Mouse (Mus musculus) heart, embryonic 16.5 days (tissue): ENCODE measurements at regions not wholly inside any gene's neighbourhood (a gene's known extent, or its start where the extent isn't known, plus 50 kb on each side); places are given as distances from the start of the nearest gene placed in this dataset.

Experiments used
- ATAC-seq: fragments of 200-750 bp; cut with Nextera tagmentation; replicated peaks from 2 replicates; pipeline ENCODE4 v1.8.0; 2017; ENCODE audit warnings: moderate number of reproducible peaks; ENCODE audit not compliant: insufficient read depth, low FRiP score; ENCODE audit errors: extremely low read depth
- H3K27ac ChIP-seq: fragments of 300-500 bp; sonication (generic); 2 replicates; pipeline ENCODE4 v1.5.1; 2014; ENCODE audit warnings: mild to moderate bottlenecking, low read length, control low read depth, moderate library complexity
- H3K27me3 ChIP-seq: fragments of 300-500 bp; sonication (generic); 2 replicates; pipeline ENCODE4 v1.6.1; 2014; ENCODE audit warnings: low read length, mixed read lengths; ENCODE audit not compliant: control insufficient read depth, insufficient read depth
- H3K36me3 ChIP-seq: fragments of 300-500 bp; sonication (generic); 2 replicates; pipeline ENCODE4 v1.6.1; 2014; ENCODE audit not compliant: control insufficient read depth, insufficient read depth
- H3K4me1 ChIP-seq: fragments of 300-500 bp; sonication (generic); 2 replicates; pipeline ENCODE4 v1.6.1; 2014; ENCODE audit warnings: low read length, mixed read lengths; ENCODE audit not compliant: control insufficient read depth, insufficient read depth
- H3K4me2 ChIP-seq: fragments of 300-500 bp; sonication (generic); 2 replicates; pipeline ENCODE4 v1.6.1; 2014; ENCODE audit warnings: low read depth, mild to moderate bottlenecking, control low read depth, low read length
- H3K4me3 ChIP-seq: fragments of 300-500 bp; sonication (generic); 2 replicates; pipeline ENCODE4 v1.5.1; 2014; ENCODE audit warnings: mild to moderate bottlenecking, control low read depth, low read length
- H3K9ac ChIP-seq: fragments of 300-500 bp; sonication (generic); 2 replicates; pipeline ENCODE4 v1.6.1; 2014; ENCODE audit warnings: low read length, control low read depth
- H3K9me3 ChIP-seq: fragments of 300-500 bp; sonication (generic); replicated peaks from 2 replicates; pipeline ENCODE4 v1.6.1; 2016; ENCODE audit warnings: low read length; ENCODE audit not compliant: control insufficient read depth
- WGBS: fragments of 180-500 bp; shearing (Covaris S2); extraction: QIAGEN DNeasy Blood & Tissue Kit; methylation state at CpG from one replicate; pipeline ENCODE4 v1.1.7; 2014; 5-methylcytosine and 5-hydroxymethylcytosine counted together

GRCm38 (mm10) chr2:171365553-171365952, 633.9 kb downstream of the Dok5 start:
- H3K4me1 ChIP-seq: no peaks in the 10 kb centered on the region
- no peak overlapping the region for H3K4me3 ChIP-seq
- H3K27ac ChIP-seq: no peak overlapping the region
- H3K4me2 ChIP-seq: no peak overlapping the region
- H3K27me3 ChIP-seq: no peaks in the 10 kb centered on the region
- ATAC-seq: no peak
- no peak overlapping the region for H3K9ac ChIP-seq
- WGBS: 53% methylated on average over 8 of the region's 8 CpGs
- H3K36me3 ChIP-seq: no peaks in the 10 kb centered on the region
- H3K9me3 ChIP-seq: peaks cover 6% of the 10 kb centered on the region

GRCm38 (mm10) chr2:171364621-171365020, 633.0 kb downstream of the Dok5 start:
- Histone ChIP-seq H3K4me1 (no peaks in the 10 kb centered on the region), H3K4me3 (no peak overlapping the region), H3K27ac (no peak overlapping the region), H3K27me3 (no peaks in the 10 kb centered on the region), H3K9ac (no peak overlapping the region), H3K4me2 (no peak overlapping the region), H3K36me3 (no peaks in the 10 kb centered on the region), H3K9me3 (peaks cover 6% of the 10 kb centered on the region)
- 82% methylated on average over 3 of the region's 3 CpGs for WGBS
- no peak for ATAC-seq

- Histone ChIP-seq H3K36me3 (no peaks in the 10 kb centered on the region), H3K27ac (no peak overlapping the region), H3K9me3 (peaks cover 6% of the 10 kb centered on the region), H3K27me3 (no peaks in the 10 kb centered on the region), H3K4me3 (no peak overlapping the region), H3K9ac (no peak overlapping the region), H3K4me2 (no peak overlapping the region), H3K4me1 (no peaks in the 10 kb centered on the region)
- 75% methylated on average over 3 of the region's 3 CpGs for WGBS
- ATAC-seq: no peak
Observed at GRCm38 (mm10) chr2:171363381-171363780, 631.8 kb downstream of the Dok5 start.

GRCm38 (mm10) chr2:171358071-171358760, 626.6 kb downstream of the Dok5 start:
- H3K4me1 ChIP-seq: no peaks in the 10 kb centered on the region
- 69% methylated on average over 8 of the region's 8 CpGs for WGBS
- no peak overlapping the region for H3K9ac ChIP-seq
- no peak overlapping the region for H3K4me3 ChIP-seq
- H3K4me2 ChIP-seq: no peak overlapping the region
- no peaks in the 10 kb centered on the region for H3K27me3 ChIP-seq
- H3K27ac ChIP-seq: no peak overlapping the region
- ATAC-seq: no peak
- H3K9me3 ChIP-seq: peaks cover 9% of the 10 kb centered on the region; the same call in 1 of the 2 replicates
- no peaks in the 10 kb centered on the region for H3K36me3 ChIP-seq

- Histone ChIP-seq H3K4me2 (no peak overlapping the region), H3K9me3 (0 out of 2 replicates have a peak, but pooled peaks cover 3% of the 10 kb centered on the region)
- 90% methylated on average over 2 of the region's 2 CpGs for WGBS
Observed at GRCm38 (mm10) chr2:171348156-171348555, 616.5 kb downstream of the Dok5 start.

GRCm38 (mm10) chr2:171333816-171334757, 602.5 kb downstream of the Dok5 start:
- no peaks in the 10 kb centered on the region for H3K36me3 ChIP-seq
- H3K4me1 ChIP-seq: no peaks in the 10 kb centered on the region
- peaks cover 3% of the 10 kb centered on the region; the same call in 1 of the 2 replicates for H3K9me3 ChIP-seq
- H3K27ac ChIP-seq: no peak overlapping the region
- WGBS: 67% methylated on average over 14 of the region's 14 CpGs
- H3K4me3 ChIP-seq: no peak overlapping the region
- no peak for ATAC-seq
- no peaks in the 10 kb centered on the region for H3K27me3 ChIP-seq
- no peak overlapping the region for H3K4me2 ChIP-seq
- no peak overlapping the region for H3K9ac ChIP-seq

More at GRCm38 (mm10) chr2:171348156-171348555, 616.5 kb downstream of the Dok5 start:
- no peak overlapping the region for H3K27ac ChIP-seq
- ATAC-seq: no peak
- H3K4me3 ChIP-seq: no peak overlapping the region
- no peak overlapping the region for H3K9ac ChIP-seq
- no peaks in the 10 kb centered on the region for H3K27me3 ChIP-seq
- H3K36me3 ChIP-seq: no peaks in the 10 kb centered on the region
- H3K4me1 ChIP-seq: no peaks in the 10 kb centered on the region

- Histone ChIP-seq H3K4me1 (no peaks in the 10 kb centered on the region), H3K36me3 (no peaks in the 10 kb centered on the region), H3K4me2 (no peak overlapping the region), H3K9ac (no peak overlapping the region), H3K27ac (no peak overlapping the region), H3K9me3 (peaks cover 3% of the 10 kb centered on the region; the same call in 1 of the 2 replicates), H3K27me3 (no peaks in the 10 kb centered on the region), H3K4me3 (no peak overlapping the region)
- no peak for ATAC-seq
- WGBS: 82% methylated on average over 8 of the region's 8 CpGs
Observed at GRCm38 (mm10) chr2:171332826-171333225, 601.2 kb downstream of the Dok5 start.

GRCm38 (mm10) chr2:171331529-171331928, 599.9 kb downstream of the Dok5 start:
- Histone ChIP-seq H3K4me3 (no peak overlapping the region), H3K9me3 (peaks cover 3% of the 10 kb centered on the region; the same call in 1 of the 2 replicates), H3K36me3 (no peaks in the 10 kb centered on the region), H3K4me2 (no peak overlapping the region), H3K9ac (no peak overlapping the region), H3K27me3 (no peaks in the 10 kb centered on the region), H3K4me1 (no peaks in the 10 kb centered on the region), H3K27ac (no peak overlapping the region)
- no peak for ATAC-seq
- 85% methylated on average over 3 of the region's 3 CpGs for WGBS

GRCm38 (mm10) chr2:171326909-171327308, 595.3 kb downstream of the Dok5 start:
- H3K9me3 ChIP-seq: no peaks in the 10 kb centered on the region
- H3K9ac ChIP-seq: no peak overlapping the region
- ATAC-seq: no peak
- no peak overlapping the region for H3K4me2 ChIP-seq
- WGBS: 63% methylated on average over 3 of the region's 3 CpGs
- no peaks in the 10 kb centered on the region for H3K27me3 ChIP-seq
- no peak overlapping the region for H3K27ac ChIP-seq
- no peaks in the 10 kb centered on the region for H3K36me3 ChIP-seq
- no peak overlapping the region for H3K4me3 ChIP-seq
- no peaks in the 10 kb centered on the region for H3K4me1 ChIP-seq
